Mouse (Mus musculus): Measurements from ENCODE around the gene Rpl13a.

- TF ChIP-seq CTCF (IDR thresholded peaks at IDR 0.05; ENCODE audit: insufficient read depth, low read length) (no peak), POLR2A (IDR thresholded peaks at IDR 0.05; ENCODE audit: borderline replicate concordance, extremely low read depth, low read depth, low read length) (no peak)
Observed at GRCm38 (mm10) chr7:45155590-45155989, 27.0 kb upstream of the Rpl13a start.

All from lung, adult 2 months (tissue).